Mouse (Mus musculus) megakaryocyte, embryonic 14.5 days (primary cell): ENCODE results near the gene Il15ra.

Experiments used
- FLI1 ChIP-seq: IDR thresholded peaks from 2 replicates; pipeline ENCODE4 v1.6.1; 2012; ENCODE audit warnings: low read length, inconsistent platforms, mixed read lengths
- GATA1 ChIP-seq: IDR thresholded peaks from 3 replicates; pipeline ENCODE4 v1.6.1; 2012; ENCODE audit warnings: mixed read lengths, low read length, inconsistent platforms, borderline replicate concordance

DNA sequence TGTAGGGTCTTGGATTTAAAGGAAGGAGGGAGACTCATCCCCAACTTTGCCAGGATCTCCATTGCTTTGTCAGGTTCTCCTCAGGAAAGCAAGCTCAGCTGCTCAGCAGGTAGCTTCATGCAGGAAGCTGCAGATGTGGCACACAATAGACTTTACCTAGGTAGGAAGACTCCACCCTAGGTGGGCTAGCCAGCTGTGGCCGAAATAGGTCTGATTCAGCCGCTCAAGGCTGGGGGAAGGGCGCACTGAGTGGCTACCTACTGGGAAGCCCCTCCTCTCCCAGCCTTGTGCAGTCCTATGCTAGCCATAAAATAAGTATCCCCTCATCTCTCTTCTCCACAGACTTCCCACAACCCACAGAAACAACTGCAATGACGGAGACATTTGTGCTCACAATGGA, 22.4 kb upstream of the Il15ra start:
- no peak for TF ChIP-seq GATA1
- no peak for TF ChIP-seq FLI1
